Mouse (Mus musculus): ENCODE measurements at regions not wholly inside any gene's neighbourhood (a gene's known extent, or its start where the extent isn't known, plus 50 kb on each side); places are given as distances from the start of the nearest gene placed in this dataset.
"Not testable (repeated sequence)": the region's sequence is repeated elsewhere in the genome, so short reads cannot be mapped to it uniquely, and the experiment has no call there.

DNA sequence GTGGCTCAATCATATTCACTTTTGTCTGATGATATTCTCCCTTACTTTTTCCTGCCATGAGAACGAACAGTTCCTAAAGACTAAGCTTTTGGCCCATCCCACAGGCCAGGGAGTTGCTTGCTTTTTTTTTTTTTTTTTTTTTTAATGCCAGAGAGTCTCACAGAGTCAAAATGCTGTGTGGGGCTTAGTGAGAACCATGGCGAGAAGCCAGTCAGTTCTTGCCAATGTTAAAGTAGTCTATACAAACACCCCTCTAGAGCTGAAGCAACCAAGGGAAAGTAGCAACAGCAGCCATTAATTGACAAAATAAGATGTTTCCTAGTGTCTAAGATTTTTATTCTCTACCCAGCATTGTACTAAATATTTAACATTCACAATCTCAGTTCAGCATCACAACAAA lies 441.2 kb downstream of the Rfpl4b start:
- CTCF ChIA-PET, result no interaction called here
- ATAC-seq (no peak), DNase-seq (ENCODE audit: low read depth, low spot score) (no peak)
- H3K27me3 ChIP-seq, result no peaks in the 10 kb centered on the region
- POLR2A ChIA-PET, result no interaction called here
- in situ Hi-C loops (cut with MboI; ENCODE audit: low pct_unique_long_range_greater_than_20kb), result no loop called here
- no peak for TF ChIP-seq CTCF (IDR thresholded peaks at IDR 0.05)

DNA sequence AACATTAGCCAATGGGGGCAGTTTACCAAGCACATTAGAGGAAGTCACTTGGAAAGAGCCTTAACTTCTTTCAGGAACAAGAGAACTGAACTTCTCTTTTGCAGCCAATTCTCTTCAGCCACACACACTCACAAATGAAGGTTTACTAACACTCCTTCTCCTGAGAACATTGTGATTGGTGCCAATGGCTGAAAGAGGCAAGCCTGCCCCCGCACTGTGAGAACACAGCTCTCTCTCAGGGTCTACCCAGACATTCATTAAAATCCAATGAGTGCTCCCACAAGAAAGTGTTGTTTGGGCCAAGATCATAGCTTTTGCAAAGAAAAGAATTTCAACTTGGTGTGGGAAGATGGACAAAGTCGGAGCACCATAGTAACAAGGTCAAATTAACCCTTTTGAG lies 454.8 kb downstream of the Rfpl4b start:
- ChIA-PET CTCF (interaction anchor here (0.7 kb wide), 1 partner anchor 202 kb away, joined by 3 read pairs; no protein-coding TSS in a partner anchor), POLR2A (no interaction called here)
- DNase-seq (ENCODE audit: low read depth, low spot score) (no peak), ATAC-seq (no peak)
- no peaks in the 10 kb centered on the region for H3K27me3 ChIP-seq
- in situ Hi-C loops (cut with MboI; ENCODE audit: low pct_unique_long_range_greater_than_20kb), result no loop called here
- no peak for TF ChIP-seq CTCF (IDR thresholded peaks at IDR 0.05)

DNA sequence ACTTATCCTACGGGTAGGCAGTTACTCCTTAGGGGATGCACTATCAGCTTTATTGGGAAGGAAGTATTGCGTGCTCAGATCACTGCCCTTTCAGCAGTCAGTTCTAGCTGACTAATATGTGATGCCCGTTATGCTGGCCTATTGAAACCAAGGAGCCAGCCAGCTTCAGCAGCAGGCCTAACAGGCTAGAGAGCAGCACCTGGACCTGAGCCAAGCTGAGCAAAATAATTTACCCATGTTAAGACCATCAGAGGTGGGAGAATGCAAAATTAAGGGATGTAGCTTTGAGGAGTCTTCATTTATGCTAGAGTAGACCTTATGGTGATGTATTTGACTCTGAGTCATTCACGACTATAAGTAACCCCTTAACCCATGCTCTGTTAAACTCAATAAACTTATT lies 456.7 kb downstream of the Rfpl4b start:
- ChIA-PET POLR2A (no interaction called here), CTCF (no interaction called here)
- in situ Hi-C loops (cut with MboI; ENCODE audit: low pct_unique_long_range_greater_than_20kb), result no loop called here
- no peak for TF ChIP-seq CTCF (IDR thresholded peaks at IDR 0.05)
- DNase-seq (ENCODE audit: low read depth, low spot score) (no peak), ATAC-seq (no peak)
- H3K27me3 ChIP-seq, result no peaks in the 10 kb centered on the region

DNA sequence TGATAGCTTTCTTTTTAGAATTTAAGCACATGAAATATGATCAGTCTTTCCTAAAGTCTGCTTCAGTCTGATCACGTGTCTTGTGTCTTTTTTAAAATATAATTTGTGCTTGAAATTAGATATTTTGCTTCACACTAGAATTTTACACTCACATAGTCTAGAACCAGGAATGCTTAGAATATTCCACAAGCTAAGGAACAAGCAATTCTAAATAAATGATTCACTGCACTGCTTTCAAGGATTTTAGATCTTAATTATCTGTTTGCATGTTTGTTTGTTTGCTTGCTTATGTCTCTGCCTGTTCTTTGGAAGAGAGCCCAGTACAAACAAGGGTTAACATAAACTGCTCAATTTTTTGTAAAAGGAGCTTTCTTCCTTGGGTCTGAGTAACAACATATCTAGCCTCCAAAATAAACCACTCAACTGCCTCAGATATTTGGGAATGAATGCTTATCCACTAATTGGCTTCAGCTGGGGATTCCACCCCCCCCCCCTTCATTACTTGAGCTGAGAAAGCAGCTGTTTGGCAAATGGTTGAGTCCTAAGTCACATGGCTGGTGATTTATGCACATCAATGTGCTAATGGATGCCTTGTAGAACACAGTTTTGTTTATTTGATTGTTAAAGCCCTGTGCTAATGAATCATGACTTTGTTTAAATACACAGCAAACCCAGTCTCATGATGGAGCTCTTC lies 463.9 kb downstream of the Rfpl4b start:
- POLR2A ChIA-PET, result no interaction called here
- in situ Hi-C loops (cut with MboI; ENCODE audit: low pct_unique_long_range_greater_than_20kb), result no loop called here
- no peak for TF ChIP-seq CTCF (IDR thresholded peaks at IDR 0.05)
- ATAC-seq, result no peak
- CTCF ChIA-PET, result no interaction called here
- DNase-seq (ENCODE audit: low read depth, low spot score), result no peak
- no peaks in the 10 kb centered on the region for H3K27me3 ChIP-seq

DNA sequence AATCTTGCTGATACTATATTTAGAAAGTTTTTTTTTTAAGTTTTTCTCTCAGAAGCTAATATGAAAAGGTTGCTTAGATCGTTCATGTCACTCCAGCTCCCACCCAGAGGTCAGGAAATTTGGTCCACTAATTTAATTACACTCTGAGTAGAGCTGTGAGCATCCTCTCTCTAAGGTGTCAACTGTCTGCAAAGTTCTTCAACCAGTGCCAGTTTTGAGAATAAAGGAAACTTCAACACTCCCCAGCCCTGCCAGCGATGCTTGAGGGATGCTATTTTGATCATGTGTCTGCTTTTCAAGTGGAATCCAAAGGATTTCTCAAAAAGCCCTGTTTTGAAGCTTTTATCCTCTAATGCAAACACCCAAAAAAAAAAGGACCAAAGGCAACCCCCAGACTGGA lies 467.6 kb downstream of the Rfpl4b start:
- CTCF ChIA-PET, result no interaction called here
- POLR2A ChIA-PET, result no interaction called here
- no peak for ATAC-seq
- no peak for TF ChIP-seq CTCF (IDR thresholded peaks at IDR 0.05)
- no peak for DNase-seq (ENCODE audit: low read depth, low spot score)
- H3K27me3 ChIP-seq, result no peaks in the 10 kb centered on the region
- in situ Hi-C loops (cut with MboI; ENCODE audit: low pct_unique_long_range_greater_than_20kb), result no loop called here

DNA sequence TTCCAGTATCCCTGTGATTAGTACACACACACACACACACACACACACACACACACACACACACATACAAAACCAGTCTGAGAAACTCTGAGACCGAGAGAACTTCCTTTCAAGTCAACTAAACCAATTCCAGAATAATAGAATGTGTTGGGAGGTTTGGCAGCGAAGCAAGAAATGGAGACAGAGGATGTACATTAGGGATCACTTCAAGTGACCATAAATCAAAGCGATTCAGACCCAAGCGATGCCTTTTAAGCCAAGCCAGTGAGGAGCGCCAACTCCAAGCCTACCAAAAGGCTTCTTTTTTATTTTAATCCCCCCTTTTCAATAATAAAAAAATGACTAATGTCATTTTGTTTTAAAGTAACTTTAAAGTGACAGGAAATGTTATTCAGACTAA lies 468.1 kb downstream of the Rfpl4b start:
- no peak for DNase-seq (ENCODE audit: low read depth, low spot score)
- no peak for TF ChIP-seq CTCF (IDR thresholded peaks at IDR 0.05)
- H3K27me3 ChIP-seq, result no peaks in the 10 kb centered on the region
- ATAC-seq, result no peak
- in situ Hi-C loops (cut with MboI; ENCODE audit: low pct_unique_long_range_greater_than_20kb), result no loop called here
- POLR2A ChIA-PET, result no interaction called here
- CTCF ChIA-PET, result no interaction called here

DNA sequence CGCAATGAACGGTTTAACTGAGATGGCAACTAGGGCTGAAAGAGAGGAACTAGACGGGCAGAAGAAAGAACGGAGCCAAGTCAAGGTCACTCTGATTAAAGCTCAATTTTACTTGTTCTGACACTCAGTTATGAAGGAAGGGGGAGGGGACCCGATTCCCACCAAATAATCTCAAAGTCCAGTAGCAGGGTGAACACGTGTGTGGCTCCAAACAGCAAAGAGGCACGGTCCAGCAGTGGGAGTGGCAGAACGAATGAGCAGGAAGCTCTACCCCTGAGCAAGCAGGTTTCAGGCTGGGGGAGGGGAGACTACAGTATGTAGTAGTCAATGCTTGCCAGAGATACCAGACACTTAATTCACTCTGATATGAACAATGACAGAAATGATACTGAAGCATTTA lies 474.6 kb downstream of the Rfpl4b start:
- DNase-seq (ENCODE audit: low read depth, low spot score); H3K27me3 ChIP-seq; POLR2A ChIA-PET; in situ Hi-C loops (cut with MboI; ENCODE audit: low pct_unique_long_range_greater_than_20kb); ATAC-seq; CTCF ChIA-PET: not testable (repeated sequence)

DNA sequence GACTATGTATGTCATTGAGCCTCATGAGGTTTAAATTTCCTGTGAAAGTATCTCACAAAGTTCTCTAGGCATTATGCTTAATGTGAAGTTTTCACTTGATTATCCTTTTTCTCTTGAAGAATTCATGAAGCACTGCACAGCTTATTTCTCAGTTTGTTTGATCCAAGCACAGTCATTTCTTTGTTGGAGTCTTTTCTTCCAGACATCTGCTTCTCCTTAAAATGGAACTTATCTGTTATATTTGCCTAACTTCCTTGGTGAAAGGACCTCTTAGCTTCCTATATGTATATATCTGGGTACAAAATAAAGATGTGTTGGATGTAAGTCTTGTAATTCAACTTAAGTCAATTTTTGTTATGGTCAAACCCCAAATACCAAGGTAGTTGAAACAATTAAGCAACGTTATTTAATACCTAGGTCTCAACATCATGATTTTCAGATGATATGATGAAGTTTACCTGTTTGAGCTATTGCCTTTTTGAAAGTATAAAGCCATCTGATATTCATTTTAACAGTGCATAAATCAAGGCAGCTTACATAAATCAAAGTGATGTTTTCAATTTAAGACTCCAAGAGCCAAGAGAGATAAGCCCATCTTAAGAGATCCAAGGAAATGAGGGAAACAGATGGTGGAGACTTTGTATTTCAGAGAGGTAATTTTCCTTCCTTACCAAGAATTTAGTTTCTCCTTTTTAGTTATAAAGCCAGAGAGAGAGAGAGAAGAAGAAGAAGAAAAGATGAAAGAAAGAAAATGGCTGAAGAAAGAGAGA lies 481.0 kb downstream of the Rfpl4b start:
- ATAC-seq (no peak), DNase-seq (ENCODE audit: low read depth, low spot score) (no peak)
- ChIA-PET POLR2A (no interaction called here), CTCF (no interaction called here)
- in situ Hi-C loops (cut with MboI; ENCODE audit: low pct_unique_long_range_greater_than_20kb), result no loop called here
- no peaks in the 10 kb centered on the region for H3K27me3 ChIP-seq
- no peak for TF ChIP-seq CTCF (IDR thresholded peaks at IDR 0.05)

DNA sequence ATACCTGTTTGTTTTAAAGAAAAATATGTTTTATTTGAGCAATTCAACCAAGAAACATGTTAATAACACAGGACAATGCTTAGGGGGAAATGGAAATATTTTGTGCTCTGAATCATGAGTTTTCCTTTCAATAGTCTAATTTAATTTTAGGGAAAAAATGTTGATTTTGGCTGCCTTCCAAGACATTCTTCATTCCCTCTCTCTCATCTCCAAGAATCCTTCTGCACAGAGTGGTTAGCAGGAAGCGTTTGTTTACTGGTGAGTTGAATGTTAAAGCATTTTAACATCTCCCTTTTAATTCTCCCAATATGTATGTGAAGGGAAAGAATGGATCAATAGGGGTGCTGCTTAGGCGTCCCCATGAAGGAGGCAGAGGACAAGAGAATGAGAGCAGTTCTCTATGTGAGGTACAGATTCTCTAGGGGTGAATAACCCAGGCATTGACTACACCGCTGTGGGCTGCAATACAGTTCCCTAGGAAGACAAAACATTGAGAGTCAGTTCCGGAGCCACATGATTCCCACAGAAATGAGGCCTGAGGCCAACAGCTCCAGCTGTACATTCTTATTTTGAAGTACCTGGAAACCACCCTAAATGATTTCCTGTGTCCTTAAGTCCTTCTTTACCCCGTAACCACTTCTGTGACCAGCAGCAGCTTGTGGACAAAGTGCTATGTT lies 512.7 kb downstream of the Rfpl4b start:
- ATAC-seq, result peak; percentile 76
- POLR2A ChIA-PET, result no interaction called here
- DNase-seq (ENCODE audit: low read depth, low spot score), result peak; percentile 65
- CTCF ChIA-PET, result no interaction called here
- H3K27me3 ChIP-seq, result no peaks in the 10 kb centered on the region
- in situ Hi-C loops (cut with MboI; ENCODE audit: low pct_unique_long_range_greater_than_20kb), result no loop called here
- TF ChIP-seq CTCF (IDR thresholded peaks at IDR 0.05), result no peak

DNA sequence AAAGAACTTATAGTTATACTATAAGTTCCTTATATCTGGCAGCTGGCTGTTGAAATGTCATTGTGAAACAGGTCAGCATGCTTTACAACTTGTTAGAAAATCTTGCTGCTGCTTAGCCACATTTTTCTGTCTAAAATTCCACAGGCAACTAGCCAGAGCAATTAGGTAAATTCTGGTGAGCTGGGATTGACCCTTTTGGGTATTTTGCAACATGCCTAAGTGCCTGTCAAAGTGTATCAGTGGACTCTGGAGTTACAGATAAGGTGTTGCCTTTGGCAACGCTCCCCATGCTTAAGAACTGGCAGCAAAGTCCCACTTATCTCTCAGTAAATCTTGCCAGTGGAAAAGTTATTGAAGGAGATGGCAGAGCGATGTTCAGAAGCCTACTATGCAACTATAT lies 525.9 kb downstream of the Rfpl4b start:
- CTCF ChIA-PET, result interaction anchor here (1.4 kb wide), 1 partner anchor 20 kb away, joined by 3 read pairs; no protein-coding TSS in a partner anchor
- no peaks in the 10 kb centered on the region for H3K27me3 ChIP-seq
- POLR2A ChIA-PET, result no interaction called here
- TF ChIP-seq CTCF (IDR thresholded peaks at IDR 0.05), result no peak
- DNase-seq (ENCODE audit: low read depth, low spot score) (no peak), ATAC-seq (no peak)
- in situ Hi-C loops (cut with MboI; ENCODE audit: low pct_unique_long_range_greater_than_20kb), result no loop called here

DNA sequence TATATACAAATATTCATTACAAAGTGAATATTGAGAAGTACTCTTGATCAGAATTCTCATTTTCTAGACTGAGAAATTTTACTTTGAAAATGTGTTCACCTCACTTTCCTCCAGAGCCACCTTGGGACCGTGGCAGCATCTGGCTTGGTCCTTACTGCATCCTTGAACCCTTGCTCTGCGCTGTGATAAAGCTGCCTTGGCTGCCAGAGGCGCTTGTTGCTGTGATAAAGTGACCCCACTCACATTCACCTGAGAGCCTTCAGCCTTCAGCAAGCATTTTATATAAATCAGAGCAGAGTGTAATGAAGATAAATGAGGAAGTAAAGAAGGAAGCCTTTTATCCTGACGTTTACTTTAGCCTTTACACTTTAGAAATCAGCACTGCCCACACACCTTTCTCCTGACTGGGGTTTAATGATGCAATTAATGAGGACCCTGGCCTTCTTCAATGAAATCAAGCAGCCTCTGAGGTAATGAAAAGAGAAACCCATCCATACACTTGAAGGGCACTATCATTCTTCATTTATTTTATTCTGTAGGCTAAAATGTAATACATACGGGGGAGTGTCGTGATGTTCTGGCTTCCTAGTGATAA lies 532.8 kb downstream of the Rfpl4b start:
- CTCF ChIA-PET, result interaction anchor here (0.8 to 1.5 kb wide), 2 partner anchors 9 to 12 kb away, joined by 4 read pairs; no protein-coding TSS in a partner anchor

More for the DNA sequence above, 532.8 kb downstream of the Rfpl4b start:
- no peak for DNase-seq (ENCODE audit: low read depth, low spot score)
- no peaks in the 10 kb centered on the region for H3K27me3 ChIP-seq
- in situ Hi-C loops (cut with MboI; ENCODE audit: low pct_unique_long_range_greater_than_20kb), result no loop called here
- TF ChIP-seq CTCF (IDR thresholded peaks at IDR 0.05), result no peak
- no peak for ATAC-seq
- POLR2A ChIA-PET, result no interaction called here

Data from Patski (cell line).